Mouse (Mus musculus) stomach, postnatal 0 days (tissue): ENCODE measurements around the gene Tsc1.

Experiments
- CTCF ChIP-seq: IDR thresholded peaks from 2 replicates; pipeline ENCODE4 v1.5.1; 2016; ENCODE audit warnings: antibody characterized with exemption, low read depth, mild to moderate bottlenecking, moderate library complexity
- EP300 ChIP-seq: optimal IDR thresholded peaks from 2 replicates; pipeline ENCODE3; 2016; ENCODE audit warnings: antibody characterized with exemption

DNA sequence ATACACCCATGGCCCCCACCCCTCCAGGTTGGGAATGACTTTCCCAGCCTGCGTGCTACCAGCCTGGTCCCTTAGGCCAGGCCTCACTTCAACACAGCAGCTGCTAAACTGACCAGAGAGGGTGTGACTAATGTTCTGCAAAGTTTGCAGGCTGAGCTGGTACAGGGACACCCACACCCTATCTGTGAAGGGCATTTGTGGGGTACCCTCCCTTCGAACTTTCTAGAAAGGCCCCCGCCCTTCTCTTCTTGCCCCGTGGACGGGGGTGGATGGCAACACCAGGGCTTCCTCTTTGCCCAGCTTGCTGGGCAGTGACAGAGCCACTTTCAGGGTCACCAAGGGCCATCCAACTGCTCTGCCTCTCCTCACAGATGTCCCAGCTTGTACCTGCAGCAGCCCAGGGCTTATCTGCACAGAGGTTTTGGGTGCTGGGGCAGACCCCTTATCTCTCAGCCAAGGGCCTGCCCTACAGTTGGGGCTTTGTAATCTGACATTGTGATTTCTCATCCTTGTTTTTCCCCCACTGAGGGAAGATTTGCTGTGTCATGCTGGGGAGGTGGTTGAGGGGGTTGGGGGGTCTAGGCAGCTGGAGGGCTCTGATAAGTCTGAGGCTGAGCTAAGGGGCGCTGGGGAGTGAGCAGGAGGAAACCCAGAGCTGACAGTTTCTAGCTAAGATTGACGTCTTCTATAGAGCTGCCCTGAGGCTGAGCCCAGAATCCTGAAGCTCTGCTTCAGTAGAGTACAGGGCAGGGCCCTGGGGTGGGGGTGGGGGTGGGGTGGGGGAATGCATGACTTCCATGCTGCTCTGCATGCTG, 43.1 kb upstream of the Tsc1 start:
- TF ChIP-seq EP300 (no peak), CTCF (no peak)
